Mouse (Mus musculus): Measurements from ENCODE around the gene 4932438A13Rik. TPM values are rescaled to one million over a fixed set of nuclear protein-coding genes. Genes with fewer than 3 reads are reported as not detected.

The 4932438A13Rik gene
- 49.1 and 66.6 TPM in 2 replicates for total RNA-seq (2014; rRNA removed)
- 29.4 and 62.5 TPM in 2 replicates for polyA plus RNA-seq (2015; fragmentation: Nextera tagmentation; extraction: Ambion mirVana)

DNA sequence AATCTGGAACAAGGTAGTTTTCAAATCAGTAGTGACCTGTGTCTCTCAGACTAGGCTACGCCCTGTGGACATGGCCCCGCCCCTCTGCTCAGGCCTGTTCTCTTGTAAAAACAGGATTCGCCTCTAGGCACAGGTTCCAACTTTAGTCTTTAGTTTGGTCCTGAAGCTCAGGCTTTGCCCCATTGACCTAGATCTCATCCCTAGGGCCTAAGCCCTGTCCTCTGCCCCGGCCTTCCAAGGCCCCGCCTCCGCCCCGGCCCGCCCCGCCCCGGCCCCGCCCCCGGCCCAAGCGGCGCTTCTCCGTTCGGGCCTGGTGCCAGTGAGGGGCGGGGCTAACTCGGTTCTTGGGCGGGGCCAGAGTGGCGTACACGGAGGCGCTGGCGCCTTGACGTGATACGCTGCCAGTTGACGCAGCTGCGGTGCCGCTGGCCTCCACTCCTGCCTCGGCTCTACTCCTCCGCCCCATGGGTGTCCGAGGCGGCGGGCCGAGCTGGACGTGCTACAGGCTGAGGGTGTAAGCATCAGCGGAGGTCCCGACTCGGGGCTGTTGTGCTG is at the start of gene 4932438A13Rik:
TSS of gene 4932438A13Rik (plus strand) at position 384 of the 555 bp plus-strand sequence.
- Histone ChIP-seq H3K4me1 (ENCODE audit: insufficient read depth) (peaks cover 8% of the 10 kb centered on the region; the same call in 1 of the 2 replicates), H3K4me3 (ENCODE audit: low read depth, low read length) (peak within 1 kb of the TSS; percentile 94), H3K9me3 (ENCODE audit: low read length) (no peaks in the 10 kb centered on the region), H3K36me3 (ENCODE audit: insufficient read depth) (peaks cover 8% of the 10 kb centered on the region; the same call in 1 of the 2 replicates), H3K9ac (peak within 1 kb of the TSS; percentile 88), H3K4me2 (ENCODE audit: low read depth) (peak within 1 kb of the TSS; percentile 65), H3K27ac (ENCODE audit: low read depth, low read length) (peak within 1 kb of the TSS; percentile 80), H3K27me3 (ENCODE audit: insufficient read depth, low read length) (no peaks in the 10 kb centered on the region)
- DNase-seq (peak; percentile 97), ATAC-seq (peak; percentile 99)
- 0 out of 2 replicates have a peak, but pooled peaks have one; percentile 3 for TF ChIP-seq CTCF (IDR thresholded peaks at IDR 0.05; ENCODE audit: low read depth)
- 1% methylated on average over 37 of the region's 38 CpGs for whole genome bisulfite sequencing

DNA sequence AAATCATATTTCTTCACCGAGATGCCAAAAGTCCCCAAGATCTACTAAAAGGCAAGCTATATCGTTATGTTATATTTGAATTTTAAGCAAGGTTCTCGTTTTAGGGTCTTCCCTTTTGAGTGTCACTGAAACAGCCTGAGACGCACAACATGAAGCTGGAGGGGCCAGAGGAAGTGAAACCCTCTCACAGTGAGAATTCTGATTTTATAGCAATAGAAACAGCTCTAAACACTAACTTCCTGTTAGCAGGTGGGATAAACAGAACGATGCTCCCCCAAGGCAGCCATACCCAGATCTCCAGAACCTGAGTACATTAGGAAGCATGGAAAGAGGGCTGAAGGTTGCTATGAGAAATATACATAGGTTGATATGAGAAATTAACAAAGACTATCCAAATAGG is 46.3 kb upstream of the 4932438A13Rik start:
- Histone ChIP-seq H3K27me3 (ENCODE audit: insufficient read depth, low read length) (no peaks in the 10 kb centered on the region), H3K9ac (no peak overlapping the region), H3K4me2 (ENCODE audit: low read depth) (no peak overlapping the region), H3K4me3 (ENCODE audit: low read depth, low read length) (no peak overlapping the region), H3K9me3 (ENCODE audit: low read length) (no peaks in the 10 kb centered on the region), H3K4me1 (ENCODE audit: insufficient read depth) (no peaks in the 10 kb centered on the region), H3K27ac (ENCODE audit: low read depth, low read length) (no peak overlapping the region), H3K36me3 (ENCODE audit: insufficient read depth) (no peaks in the 10 kb centered on the region)
- no peak for TF ChIP-seq CTCF (IDR thresholded peaks at IDR 0.05; ENCODE audit: low read depth)
- 90% methylated on average over 5 of the region's 5 CpGs for WGBS
- ATAC-seq: no peak
- DNase-seq: no peak

DNA sequence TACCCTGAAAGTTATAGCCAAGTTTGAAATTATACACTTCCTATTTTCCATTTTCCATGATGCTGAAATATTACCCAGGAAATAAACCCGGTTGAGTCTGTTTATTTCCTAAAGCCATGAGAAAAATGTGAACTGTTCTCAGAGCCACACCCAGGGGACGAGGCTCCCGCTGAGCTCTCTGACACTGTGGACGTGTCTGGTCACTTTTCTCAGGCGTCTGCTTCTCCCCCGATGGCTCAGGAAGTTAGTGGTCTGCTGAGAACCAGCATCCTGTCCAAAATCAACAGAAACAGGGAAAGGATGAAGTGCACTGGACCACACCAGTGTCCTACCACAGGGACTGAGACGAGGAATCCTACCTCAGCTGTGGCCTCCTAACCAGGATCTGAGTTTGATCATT is 43.5 kb upstream of the 4932438A13Rik start:
- no peak for TF ChIP-seq CTCF (IDR thresholded peaks at IDR 0.05; ENCODE audit: low read depth)
- ATAC-seq (no peak), DNase-seq (no peak)
- WGBS: 77% methylated on average over 7 of the region's 7 CpGs
- H3K4me3 ChIP-seq (ENCODE audit: low read depth, low read length): no peak overlapping the region
- no peaks in the 10 kb centered on the region for H3K4me1 ChIP-seq (ENCODE audit: insufficient read depth)
- H3K27ac ChIP-seq (ENCODE audit: low read depth, low read length): no peak overlapping the region
- H3K9ac ChIP-seq: no peak overlapping the region
- no peak overlapping the region for H3K4me2 ChIP-seq (ENCODE audit: low read depth)
- H3K27me3 ChIP-seq (ENCODE audit: insufficient read depth, low read length): no peaks in the 10 kb centered on the region
- H3K36me3 ChIP-seq (ENCODE audit: insufficient read depth): no peaks in the 10 kb centered on the region
- no peaks in the 10 kb centered on the region for H3K9me3 ChIP-seq (ENCODE audit: low read length)

DNA sequence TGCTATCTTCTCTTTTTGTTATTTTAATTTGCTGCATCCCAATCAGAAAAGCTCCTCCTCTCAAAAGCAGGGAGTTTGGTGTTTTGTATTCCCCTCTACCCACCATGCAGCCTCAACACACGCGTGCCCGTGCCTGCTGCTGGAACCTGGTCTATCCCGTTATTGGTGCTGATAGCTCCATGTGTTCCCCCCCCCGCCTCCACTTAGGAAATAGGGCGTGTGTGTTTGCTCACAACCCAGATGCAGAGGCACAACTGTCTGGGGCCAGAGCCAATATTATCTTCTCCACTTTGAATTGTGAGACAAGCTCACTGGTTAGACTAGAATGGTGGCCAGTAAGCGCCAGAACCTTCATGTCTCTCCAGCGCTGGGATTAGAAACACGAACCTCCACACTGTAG is 41.9 kb upstream of the 4932438A13Rik start:
- ATAC-seq: no peak
- no peak for DNase-seq
- 87% methylated on average over 9 of the region's 9 CpGs for WGBS

DNA sequence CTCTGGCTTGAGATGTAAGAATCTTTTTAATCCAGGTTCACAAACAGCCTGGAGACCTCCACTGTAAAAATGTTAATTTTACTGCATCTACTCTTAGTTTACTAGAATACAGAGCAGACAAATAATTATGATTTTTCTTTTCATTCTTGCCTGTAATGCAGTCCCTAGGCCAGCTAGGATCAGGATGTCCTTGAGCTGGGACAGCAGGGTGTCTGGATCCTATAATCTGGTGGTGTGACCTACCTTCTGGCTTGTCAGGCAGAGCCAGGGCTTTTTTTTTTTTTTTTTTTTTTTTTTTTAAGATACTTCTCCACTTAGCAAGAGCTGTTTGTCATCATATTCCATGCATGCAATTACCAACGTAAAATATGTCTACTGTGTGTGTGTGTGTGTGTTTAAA is 37.8 kb upstream of the 4932438A13Rik start:
- Histone ChIP-seq H3K36me3 (ENCODE audit: insufficient read depth) (no peaks in the 10 kb centered on the region), H3K9ac (no peak overlapping the region), H3K4me3 (ENCODE audit: low read depth, low read length) (no peak overlapping the region), H3K27me3 (ENCODE audit: insufficient read depth, low read length) (no peaks in the 10 kb centered on the region), H3K9me3 (ENCODE audit: low read length) (no peaks in the 10 kb centered on the region), H3K4me1 (ENCODE audit: insufficient read depth) (0 out of 2 replicates have a peak, but pooled peaks cover 6% of the 10 kb centered on the region), H3K27ac (ENCODE audit: low read depth, low read length) (no peak overlapping the region), H3K4me2 (ENCODE audit: low read depth) (no peak overlapping the region)
- no peak for ATAC-seq
- no peak for TF ChIP-seq CTCF (IDR thresholded peaks at IDR 0.05; ENCODE audit: low read depth)
- 72% methylated on average over 1 of the region's 1 CpGs for WGBS
- no peak for DNase-seq

More for the DNA sequence above, 41.9 kb upstream of the 4932438A13Rik start:
- TF ChIP-seq CTCF (IDR thresholded peaks at IDR 0.05; ENCODE audit: low read depth): no peak
- no peaks in the 10 kb centered on the region for H3K9me3 ChIP-seq (ENCODE audit: low read length)
- no peak overlapping the region for H3K4me3 ChIP-seq (ENCODE audit: low read depth, low read length)
- no peaks in the 10 kb centered on the region for H3K36me3 ChIP-seq (ENCODE audit: insufficient read depth)
- no peak overlapping the region for H3K27ac ChIP-seq (ENCODE audit: low read depth, low read length)
- H3K4me2 ChIP-seq (ENCODE audit: low read depth): no peak overlapping the region
- H3K4me1 ChIP-seq (ENCODE audit: insufficient read depth): no peaks in the 10 kb centered on the region
- no peaks in the 10 kb centered on the region for H3K27me3 ChIP-seq (ENCODE audit: insufficient read depth, low read length)
- no peak overlapping the region for H3K9ac ChIP-seq

DNA sequence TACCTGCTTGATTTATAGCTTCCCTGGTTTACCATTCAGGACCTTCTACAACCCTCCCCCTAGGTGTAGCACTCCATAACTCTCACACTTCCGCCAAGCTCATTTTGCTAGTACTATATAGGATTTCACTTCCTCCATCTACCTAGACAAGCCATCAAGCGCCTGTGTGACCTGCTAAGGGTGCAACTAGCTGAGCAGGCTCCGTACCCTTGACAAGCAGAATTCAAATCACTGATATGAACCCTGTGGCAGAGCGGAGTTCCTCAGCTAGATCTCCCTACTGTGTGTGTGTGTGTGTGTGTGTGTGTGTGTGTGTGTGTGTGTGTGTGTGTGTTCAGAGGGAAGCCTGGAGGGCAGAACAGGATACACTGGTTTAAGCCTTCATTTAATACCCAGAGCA is 37.4 kb upstream of the 4932438A13Rik start:
- TF ChIP-seq CTCF (IDR thresholded peaks at IDR 0.05; ENCODE audit: low read depth): no peak
- H3K36me3 ChIP-seq (ENCODE audit: insufficient read depth): no peaks in the 10 kb centered on the region
- H3K27ac ChIP-seq (ENCODE audit: low read depth, low read length): no peak overlapping the region
- H3K4me3 ChIP-seq (ENCODE audit: low read depth, low read length): no peak overlapping the region
- WGBS: 93% methylated on average over 4 of the region's 4 CpGs
- DNase-seq (no peak), ATAC-seq (no peak)
- H3K4me1 ChIP-seq (ENCODE audit: insufficient read depth): 0 out of 2 replicates have a peak, but pooled peaks cover 6% of the 10 kb centered on the region
- H3K4me2 ChIP-seq (ENCODE audit: low read depth): no peak overlapping the region
- no peak overlapping the region for H3K9ac ChIP-seq
- H3K27me3 ChIP-seq (ENCODE audit: insufficient read depth, low read length): no peaks in the 10 kb centered on the region
- H3K9me3 ChIP-seq (ENCODE audit: low read length): no peaks in the 10 kb centered on the region

DNA sequence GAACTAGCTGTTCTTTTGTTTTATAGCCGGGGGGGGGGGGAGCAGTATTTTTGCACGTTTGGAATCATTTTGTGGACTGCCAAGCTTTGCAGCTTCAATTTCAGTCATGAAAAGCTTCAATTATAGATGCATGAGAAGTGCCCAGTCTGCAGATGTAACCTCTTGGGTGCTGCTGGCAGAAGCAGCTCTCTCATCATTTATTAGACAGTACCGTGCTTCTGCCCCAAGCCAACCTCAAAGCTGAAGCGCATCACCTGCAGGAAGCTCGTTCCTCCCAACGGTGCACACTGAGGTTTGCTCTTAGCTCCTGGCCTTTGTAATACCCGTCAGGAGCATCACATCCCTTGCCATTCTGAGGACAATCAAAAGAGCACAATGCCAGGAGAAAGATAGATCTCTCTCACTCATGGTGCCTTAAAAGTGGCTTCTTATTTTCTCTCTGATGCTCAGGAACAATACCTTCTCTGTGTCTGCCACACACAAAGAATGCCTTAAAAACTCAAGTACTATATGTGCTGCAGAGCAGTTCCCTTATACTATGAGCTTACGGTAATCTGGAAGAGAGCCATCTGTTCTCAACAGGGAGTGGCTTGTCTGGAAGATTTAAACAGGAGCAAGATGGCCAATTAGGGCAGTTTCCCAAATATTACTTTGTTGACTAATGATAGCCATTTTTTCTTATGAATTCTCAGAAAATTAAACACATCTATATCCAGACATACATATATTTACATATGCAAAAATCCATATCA is 35.5 kb upstream of the 4932438A13Rik start:
- WGBS: 35% methylated on average over 8 of the region's 8 CpGs
- no peak overlapping the region for H3K4me2 ChIP-seq (ENCODE audit: low read depth)
- no peaks in the 10 kb centered on the region for H3K36me3 ChIP-seq (ENCODE audit: insufficient read depth)
- peak; percentile 58 for ATAC-seq
- H3K4me1 ChIP-seq (ENCODE audit: insufficient read depth): 0 out of 2 replicates have a peak, but pooled peaks cover 6% of the 10 kb centered on the region
- H3K9ac ChIP-seq: no peak overlapping the region
- no peak for TF ChIP-seq CTCF (IDR thresholded peaks at IDR 0.05; ENCODE audit: low read depth)
- no peaks in the 10 kb centered on the region for H3K9me3 ChIP-seq (ENCODE audit: low read length)
- peak; percentile 14 for DNase-seq
- no peaks in the 10 kb centered on the region for H3K27me3 ChIP-seq (ENCODE audit: insufficient read depth, low read length)
- no peak overlapping the region for H3K4me3 ChIP-seq (ENCODE audit: low read depth, low read length)
- no peak overlapping the region for H3K27ac ChIP-seq (ENCODE audit: low read depth, low read length)

All from forebrain, postnatal 0 days (tissue).